Mouse (Mus musculus) lung, postnatal 0 days (tissue): ENCODE measurements at regions not wholly inside any gene's neighbourhood (a gene's known extent, or its start where the extent isn't known, plus 50 kb on each side); places are given as distances from the start of the nearest gene placed in this dataset.

Experiments used
- CTCF ChIP-seq: IDR thresholded peaks from 2 replicates; pipeline ENCODE4 v1.5.1; 2016; ENCODE audit warnings: antibody characterized with exemption, mild to moderate bottlenecking
- EP300 ChIP-seq: IDR thresholded peaks from 2 replicates; pipeline ENCODE4 v1.6.1; 2016; ENCODE audit warnings: antibody characterized with exemption, mild to moderate bottlenecking, control low read depth

- TF ChIP-seq CTCF (no peak), EP300 (no peak)
Measured at GRCm38 (mm10) chr3:8143016-8143415, 1466.9 kb downstream of the Zfp704 start.
